Mouse (Mus musculus): ENCODE data around the gene Rhbdl3.

The Rhbdl3 gene

GRCm38 (mm10) chr11:80300551-80301315 is at the start of gene Rhbdl3:
Gene Rhbdl3 (plus strand): TSS chr11:80300912.
- in situ Hi-C loops (cut with MseI, MboI), result no loop called here

- in situ Hi-C loops (cut with MseI, MboI), result no loop called here
Observed at GRCm38 (mm10) chr11:80264137-80264536, 36.6 kb upstream of the Rhbdl3 start.

GRCm38 (mm10) chr11:80271096-80271495 is 29.6 kb upstream of the Rhbdl3 start:
- in situ Hi-C loops (cut with MseI, MboI), result no loop called here

- in situ Hi-C loops (cut with MseI, MboI), result no loop called here
Observed at GRCm38 (mm10) chr11:80275011-80275410, 25.7 kb upstream of the Rhbdl3 start.

GRCm38 (mm10) chr11:80278054-80278453 is 22.7 kb upstream of the Rhbdl3 start:
- in situ Hi-C loops (cut with MseI, MboI), result no loop called here

- in situ Hi-C loops (cut with MseI, MboI), result no loop called here
Observed at GRCm38 (mm10) chr11:80283786-80284185, 16.9 kb upstream of the Rhbdl3 start.

- in situ Hi-C loops (cut with MseI, MboI), result loop anchor here in 1 of 2 experiments (5.0 kb wide), 1 partner anchor 68 kb away; no protein-coding TSS in a partner anchor
Observed at GRCm38 (mm10) chr11:80284641-80285040, 16.1 kb upstream of the Rhbdl3 start.

GRCm38 (mm10) chr11:80287150-80287549 is 13.6 kb upstream of the Rhbdl3 start:
- in situ Hi-C loops (cut with MseI, MboI), result loop anchor here in 1 of 2 experiments (5.0 kb wide), 1 partner anchor 65 kb away; no protein-coding TSS in a partner anchor

- in situ Hi-C loops (cut with MseI, MboI), result loop anchor here (5.0 kb wide), 1 partner anchor 62 kb away; no protein-coding TSS in a partner anchor
Observed at GRCm38 (mm10) chr11:80289701-80290445, 10.8 kb upstream of the Rhbdl3 start.

- in situ Hi-C loops (cut with MseI, MboI), result loop anchor here in 1 of 2 experiments (5.0 kb wide), 1 partner anchor 61 kb away; no protein-coding TSS in a partner anchor
Observed at GRCm38 (mm10) chr11:80291004-80291403, 9.7 kb upstream of the Rhbdl3 start.

GRCm38 (mm10) chr11:80292463-80292862 is 8.2 kb upstream of the Rhbdl3 start:
- in situ Hi-C loops (cut with MseI, MboI), result loop anchor here in 1 of 2 experiments (5.0 kb wide), 1 partner anchor 60 kb away; no protein-coding TSS in a partner anchor

- in situ Hi-C loops (cut with MseI, MboI), result no loop called here
Observed at GRCm38 (mm10) chr11:80295066-80295465, 5.6 kb upstream of the Rhbdl3 start.

- in situ Hi-C loops (cut with MseI, MboI), result no loop called here
Observed at GRCm38 (mm10) chr11:80295785-80296184, 4.9 kb upstream of the Rhbdl3 start.

- in situ Hi-C loops (cut with MseI, MboI), result no loop called here
Observed at GRCm38 (mm10) chr11:80299513-80300235, 1.0 kb upstream of the Rhbdl3 start.

GRCm38 (mm10) chr11:80301316-80302045 is 769 bp downstream of the Rhbdl3 start:
- in situ Hi-C loops (cut with MseI, MboI), result no loop called here

- in situ Hi-C loops (cut with MseI, MboI), result no loop called here
Observed at GRCm38 (mm10) chr11:80302046-80302390, 1.3 kb downstream of the Rhbdl3 start.

- in situ Hi-C loops (cut with MseI, MboI), result no loop called here
Observed at GRCm38 (mm10) chr11:80302536-80302935, 1.8 kb downstream of the Rhbdl3 start.

GRCm38 (mm10) chr11:80303746-80304145 is 3.0 kb downstream of the Rhbdl3 start:
- in situ Hi-C loops (cut with MseI, MboI), result no loop called here

- in situ Hi-C loops (cut with MseI, MboI), result no loop called here
Observed at GRCm38 (mm10) chr11:80304846-80305245, 4.1 kb downstream of the Rhbdl3 start.

- in situ Hi-C loops (cut with MseI, MboI), result no loop called here
Observed at GRCm38 (mm10) chr11:80308537-80308936, 7.8 kb downstream of the Rhbdl3 start.

- in situ Hi-C loops (cut with MseI, MboI), result no loop called here
Observed at GRCm38 (mm10) chr11:80311271-80311670, 10.6 kb downstream of the Rhbdl3 start.

Data from mouse trophoblast stem cell (cell line).